Mouse (Mus musculus) stomach, postnatal 0 days (tissue): ENCODE measurements around the gene Ccdc13. TPM values are rescaled to one million over a fixed set of nuclear protein-coding genes. Genes with fewer than 3 reads are reported as not detected.

Experiments used
- ATAC-seq: fragments of 200-750 bp; cut with Nextera tagmentation; 2 replicates; pipeline ENCODE4 v1.8.0; 2017; ENCODE audit not compliant: low FRiP score, low TSS enrichment
- DNase-seq: peaks from one replicate; pipeline ENCODE4 v3.0.0-alpha.2; 2016; ENCODE audit warnings: low spot score
- H3K27ac ChIP-seq: fragments of 300-500 bp; sonication (generic); replicated peaks from 2 replicates; pipeline ENCODE4 v1.5.1; 2014; ENCODE audit warnings: mild to moderate bottlenecking, control low read depth
- H3K27me3 ChIP-seq: fragments of 300-500 bp; sonication (generic); 2 replicates; pipeline ENCODE4 v1.6.1; 2014; ENCODE audit warnings: low read length; ENCODE audit not compliant: control insufficient read depth, insufficient read depth
- H3K36me3 ChIP-seq: fragments of 300-500 bp; sonication (generic); 2 replicates; pipeline ENCODE4 v1.6.1; 2014; ENCODE audit warnings: low read length, mixed read lengths; ENCODE audit not compliant: control insufficient read depth, insufficient read depth
- H3K4me1 ChIP-seq: fragments of 300-500 bp; sonication (generic); replicated peaks from 2 replicates; pipeline ENCODE4 v1.6.1; 2014; ENCODE audit warnings: antibody characterized with exemption; ENCODE audit not compliant: control insufficient read depth, insufficient read depth
- H3K4me2 ChIP-seq: fragments of 300-500 bp; sonication (generic); replicated peaks from 2 replicates; pipeline ENCODE4 v1.6.1; 2014; ENCODE audit warnings: low read depth, mild to moderate bottlenecking, control low read depth, moderate library complexity
- H3K4me3 ChIP-seq: fragments of 300-500 bp; sonication (generic); 2 replicates; pipeline ENCODE4 v1.5.1; 2014; ENCODE audit warnings: low read depth, low read length, control low read depth
- H3K9ac ChIP-seq: fragments of 300-500 bp; sonication (generic); 2 replicates; pipeline ENCODE4 v1.6.1; 2014; ENCODE audit warnings: mild to moderate bottlenecking, low read length, control low read depth, mixed read lengths
- H3K9me3 ChIP-seq: fragments of 300-500 bp; sonication (generic); 2 replicates; pipeline ENCODE4 v1.6.1; 2016; ENCODE audit warnings: low read length; ENCODE audit not compliant: control insufficient read depth
- CTCF ChIP-seq: IDR thresholded peaks from 2 replicates; pipeline ENCODE4 v1.5.1; 2016; ENCODE audit warnings: antibody characterized with exemption, low read depth, mild to moderate bottlenecking, moderate library complexity
- EP300 ChIP-seq: optimal IDR thresholded peaks from 2 replicates; pipeline ENCODE3; 2016; ENCODE audit warnings: antibody characterized with exemption
- WGBS: fragments of 180-500 bp; shearing (Covaris S2); extraction: QIAGEN DNeasy Blood & Tissue Kit; methylation state at CpG from one replicate; pipeline ENCODE4 v1.1.7; 2014; 5-methylcytosine and 5-hydroxymethylcytosine counted together
- polyA plus RNA-seq: library from polyadenylated mRNA; unstranded; fragments of >200 nt; fragmentation: Nextera tagmentation; extraction: Ambion mirVana; gene quantifications from 2 replicates; pipeline ENCODE4 v1.2.1, GENCODE M21; 2015

Ccdc13 gene
- polyA plus RNA-seq, 1 experiment from 2014 or later: 0.19 TPM

DNA sequence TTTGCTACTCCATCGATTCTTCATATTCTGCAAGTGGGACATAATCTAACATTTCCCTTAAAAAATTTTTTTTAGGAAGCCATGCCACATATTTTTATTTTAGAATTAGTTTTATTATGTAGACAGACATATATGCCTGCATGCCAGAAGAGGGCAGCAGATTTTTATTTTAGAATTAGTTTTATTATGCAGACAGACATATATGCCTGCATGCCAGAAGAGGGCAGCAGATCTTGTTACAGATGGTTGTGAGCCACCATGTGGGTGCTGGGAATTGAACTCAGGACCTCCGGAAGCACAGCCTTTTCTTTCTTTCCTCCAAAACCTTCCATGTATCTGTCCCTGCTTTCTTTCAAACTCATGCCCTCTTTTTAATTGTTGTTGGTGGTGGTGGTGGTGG lies 3.7 kb upstream of the Ccdc13 start:
- peak; percentile 68 for TF ChIP-seq CTCF
- TF ChIP-seq EP300: no peak
- no peak overlapping the region for H3K4me3 ChIP-seq
- no peak overlapping the region for H3K9ac ChIP-seq
- 97% methylated on average over 2 of the region's 2 CpGs for WGBS
- no peaks in the 10 kb centered on the region for H3K27me3 ChIP-seq
- ATAC-seq: no peak
- no peak overlapping the region for H3K27ac ChIP-seq
- H3K4me2 ChIP-seq: no peak overlapping the region
- no peaks in the 10 kb centered on the region for H3K4me1 ChIP-seq
- no peak for DNase-seq
- H3K36me3 ChIP-seq: 0 out of 2 replicates have a peak, but pooled peaks cover 3% of the 10 kb centered on the region
- H3K9me3 ChIP-seq: no peaks in the 10 kb centered on the region

- H3K36me3 ChIP-seq: no peaks in the 10 kb centered on the region
- no peaks in the 10 kb centered on the region for H3K4me1 ChIP-seq
- peak overlapping the region; percentile 45 for H3K4me3 ChIP-seq
- H3K9ac ChIP-seq: peak overlapping the region; percentile 55
- peak overlapping the region; percentile 78 for H3K4me2 ChIP-seq
- DNase-seq (no peak), ATAC-seq (no peak)
- H3K9me3 ChIP-seq: no peaks in the 10 kb centered on the region
- TF ChIP-seq EP300 (no peak), CTCF (no peak)
- H3K27ac ChIP-seq: no peak overlapping the region
- no peaks in the 10 kb centered on the region for H3K27me3 ChIP-seq
- 30% methylated on average over 7 of the region's 7 CpGs for WGBS
Measured at GRCm38 (mm10) chr9:121839622-121839965, 333 bp upstream of the Ccdc13 start.

DNA sequence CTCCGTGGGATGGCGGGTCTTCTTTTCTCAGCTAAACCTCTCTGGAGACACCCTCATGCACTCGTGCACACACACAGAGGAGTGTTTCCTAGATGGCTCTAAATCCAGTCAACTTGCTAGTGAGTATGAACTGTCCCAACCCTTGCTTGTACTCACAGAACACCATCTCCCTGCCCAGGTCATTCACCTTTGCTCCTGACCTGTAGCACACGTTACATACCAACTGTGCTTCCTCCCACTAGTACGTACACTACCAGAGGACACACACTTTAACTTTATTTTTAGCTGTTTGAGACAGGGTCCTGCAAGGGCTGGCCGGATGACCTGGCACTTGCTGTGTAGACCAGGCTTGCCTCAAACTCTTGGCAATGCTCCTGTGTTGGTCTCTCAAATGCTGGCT lies 1.3 kb downstream of the Ccdc13 start:
- Histone ChIP-seq H3K36me3 (no peaks in the 10 kb centered on the region), H3K27ac (no peak overlapping the region), H3K4me1 (no peaks in the 10 kb centered on the region), H3K9ac (no peak overlapping the region), H3K9me3 (no peaks in the 10 kb centered on the region), H3K4me2 (no peak overlapping the region), H3K27me3 (no peaks in the 10 kb centered on the region), H3K4me3 (no peak overlapping the region)
- DNase-seq: no peak
- no peak for ATAC-seq
- 93% methylated on average over 6 of the region's 6 CpGs for WGBS
- TF ChIP-seq EP300 (no peak), CTCF (no peak)

DNA sequence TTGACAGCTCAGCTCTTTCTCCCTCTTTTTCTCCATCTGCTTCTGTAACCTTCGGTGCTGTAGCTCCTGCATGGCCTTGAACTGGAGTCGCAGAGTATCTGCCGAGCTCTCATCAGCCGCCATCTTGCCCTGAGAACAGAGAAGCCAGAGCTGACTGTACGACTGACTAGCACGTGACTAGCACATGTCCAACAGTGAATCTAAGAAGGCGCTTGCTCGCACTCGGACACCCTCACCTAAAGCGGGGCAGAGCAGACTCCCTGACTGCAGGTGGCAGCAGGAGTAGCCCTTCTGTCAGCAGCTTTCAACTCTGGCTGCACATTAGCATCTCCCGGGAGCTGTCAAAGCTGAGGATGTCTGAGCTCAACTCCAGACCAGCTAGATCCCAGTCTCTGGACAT lies 5.4 kb downstream of the Ccdc13 start:
- TF ChIP-seq EP300 (no peak), CTCF (no peak)
- Histone ChIP-seq H3K4me2 (no peak overlapping the region), H3K27ac (no peak overlapping the region), H3K36me3 (no peaks in the 10 kb centered on the region), H3K9ac (no peak overlapping the region), H3K4me3 (no peak overlapping the region), H3K4me1 (no peaks in the 10 kb centered on the region), H3K9me3 (no peaks in the 10 kb centered on the region), H3K27me3 (no peaks in the 10 kb centered on the region)
- no peak for DNase-seq
- WGBS: 77% methylated on average over 11 of the region's 11 CpGs
- ATAC-seq: no peak

- WGBS: 26% methylated on average over 6 of the region's 6 CpGs
- Histone ChIP-seq H3K4me1 (no peaks in the 10 kb centered on the region), H3K9me3 (no peaks in the 10 kb centered on the region), H3K4me2 (no peak overlapping the region), H3K27ac (no peak overlapping the region), H3K9ac (no peak overlapping the region), H3K27me3 (no peaks in the 10 kb centered on the region), H3K4me3 (no peak overlapping the region), H3K36me3 (no peaks in the 10 kb centered on the region)
- DNase-seq (peak; percentile 78), ATAC-seq (peak; percentile 55; the same call in 1 of the 2 replicates)
- TF ChIP-seq EP300 (no peak), CTCF (peak; percentile 91)
Measured at GRCm38 (mm10) chr9:121830956-121831293, 8.3 kb downstream of the Ccdc13 start.

- WGBS: 81% methylated on average over 6 of the region's 6 CpGs
- no peaks in the 10 kb centered on the region for H3K9me3 ChIP-seq
- peak; percentile 66 for DNase-seq
Measured at GRCm38 (mm10) chr9:121830243-121830955, 8.9 kb downstream of the Ccdc13 start.

More at GRCm38 (mm10) chr9:121830243-121830955, 8.9 kb downstream of the Ccdc13 start:
- Histone ChIP-seq H3K9ac (no peak overlapping the region), H3K4me3 (no peak overlapping the region), H3K27me3 (no peaks in the 10 kb centered on the region), H3K4me1 (no peaks in the 10 kb centered on the region), H3K4me2 (no peak overlapping the region), H3K36me3 (no peaks in the 10 kb centered on the region), H3K27ac (no peak overlapping the region)
- 0 out of 2 replicates have a peak, but pooled peaks have one; percentile 16 for ATAC-seq
- peak; percentile 76 for TF ChIP-seq CTCF
- TF ChIP-seq EP300: no peak
